Mouse (Mus musculus): Measurements from ENCODE around the gene Naa50. TPM values are rescaled to one million over a fixed set of nuclear protein-coding genes. Genes with fewer than 3 reads are reported as not detected.
A peak's percentile ranks its signal among the peaks of the same experiment; 100 is the strongest.

The Naa50 gene
- polyA plus RNA-seq (2016; fragmentation: Nextera tagmentation; extraction: Ambion mirVana): 121 and 130 TPM in 2 replicates

DNA sequence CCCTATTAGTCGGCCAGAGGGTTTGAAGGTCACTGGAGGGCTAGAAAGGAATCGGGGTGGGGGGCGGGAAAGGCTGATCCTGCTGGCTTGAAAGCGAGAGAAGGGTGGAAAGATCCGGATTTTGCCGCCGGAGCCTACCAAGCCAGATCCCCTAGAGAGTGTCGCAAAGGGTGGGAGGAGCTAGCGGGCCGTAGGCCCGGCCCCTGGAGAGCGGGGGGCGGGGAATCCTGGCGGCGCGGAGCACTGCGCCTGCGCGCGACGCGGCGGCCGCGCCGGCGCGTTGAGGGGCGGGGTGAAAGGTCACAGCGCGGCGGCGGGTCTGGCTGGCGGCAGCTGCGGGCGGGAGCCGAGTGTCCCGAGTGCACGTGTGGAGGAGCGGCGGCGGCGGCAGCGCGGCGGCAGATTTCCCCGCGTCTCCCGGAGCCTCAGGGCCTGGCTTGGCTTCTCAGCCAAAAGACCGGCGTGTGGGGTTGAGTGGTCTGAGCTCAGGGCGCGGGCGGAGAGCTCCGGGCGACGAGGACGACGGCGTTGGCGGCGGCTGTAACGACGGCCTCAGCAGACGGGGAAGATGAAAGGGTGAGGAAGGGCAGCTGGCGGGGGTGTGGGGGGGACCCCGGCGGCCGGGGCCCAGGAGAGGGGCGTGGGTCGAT, at the start of gene Naa50, which contains the start of gene Atp6v1a:
Naa50 (plus strand) TSS at position 295 of the 650 bp plus-strand sequence.
Atp6v1a (minus strand) TSS at position 170 of the 650 bp plus-strand sequence.
- H3K27ac ChIP-seq: peak within 1 kb of the TSS; percentile 97
- H3K27me3 ChIP-seq: no peaks in the 10 kb centered on the region
- peak within 1 kb of the TSS; percentile 94 for H3K4me2 ChIP-seq
- no peaks in the 10 kb centered on the region for H3K36me3 ChIP-seq
- peak within 1 kb of the TSS; percentile 90 for H3K9ac ChIP-seq (replicated peaks)
- peaks cover 13% of the 10 kb centered on the region for H3K4me1 ChIP-seq (replicated peaks)
- H3K9me3 ChIP-seq: no peaks in the 10 kb centered on the region
- ATAC-seq (ENCODE audit: insufficient number of reproducible peaks, insufficient read depth, low FRiP score, low TSS enrichment, low read depth): peak; percentile 86
- whole genome bisulfite sequencing: under 1% methylated on average over 71 of the region's 71 CpGs
- peak within 1 kb of the TSS; percentile 95 for H3K4me3 ChIP-seq (replicated peaks)

DNA sequence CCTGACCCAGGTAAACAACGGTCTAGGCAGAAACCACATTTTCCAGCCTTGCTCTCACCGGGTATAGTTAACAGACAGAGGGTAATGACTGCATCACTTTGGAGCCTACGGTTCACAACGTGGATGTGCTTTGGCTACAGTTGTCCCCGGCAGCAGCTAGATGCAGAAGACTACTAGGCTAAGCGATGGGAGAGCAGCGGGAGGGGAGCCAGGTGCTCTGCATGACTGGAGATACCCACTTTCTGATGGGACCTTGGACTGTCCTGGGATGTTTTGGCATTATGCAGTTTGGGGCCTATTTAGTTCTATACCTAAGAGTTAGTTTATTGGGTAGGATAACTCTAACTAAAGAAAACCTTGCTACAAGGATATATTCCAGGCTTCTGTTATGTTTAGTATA, 40.3 kb upstream of the Naa50 start:
- Histone ChIP-seq H3K9ac (replicated peaks) (no peak overlapping the region), H3K9me3 (no peaks in the 10 kb centered on the region), H3K4me3 (replicated peaks) (no peak overlapping the region), H3K27me3 (no peaks in the 10 kb centered on the region), H3K4me1 (replicated peaks) (no peaks in the 10 kb centered on the region), H3K27ac (no peak overlapping the region), H3K4me2 (no peak overlapping the region), H3K36me3 (peaks cover 84% of the 10 kb centered on the region)
- WGBS: 93% methylated on average over 7 of the region's 7 CpGs
- no peak for ATAC-seq (ENCODE audit: insufficient number of reproducible peaks, insufficient read depth, low FRiP score, low TSS enrichment, low read depth)

DNA sequence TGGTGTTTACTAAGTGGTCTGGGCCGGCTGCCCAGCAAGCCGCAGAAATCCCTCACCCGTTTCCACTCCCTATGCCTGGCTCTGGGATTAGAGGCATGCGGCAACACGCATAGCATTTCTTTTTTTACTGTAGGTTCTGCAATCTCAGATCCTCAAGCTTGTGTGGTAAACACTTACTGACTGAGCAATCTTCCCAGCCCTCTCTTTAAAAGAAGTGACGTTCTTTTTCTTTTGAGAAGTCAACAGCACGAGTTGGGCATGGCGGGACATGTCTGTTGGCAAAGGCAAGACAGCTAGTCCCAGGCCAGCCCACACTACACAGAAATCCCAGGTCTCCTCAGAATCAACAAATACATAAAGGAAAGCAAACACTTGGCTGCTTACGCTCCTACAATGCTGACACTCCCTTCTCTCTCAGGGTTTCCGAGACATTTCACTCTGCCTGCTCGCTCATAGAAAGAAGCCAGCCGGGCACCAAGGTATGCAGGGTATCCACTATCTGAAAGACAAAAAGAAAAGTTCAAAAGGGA, 38.4 kb upstream of the Naa50 start:
- no peak overlapping the region for H3K4me2 ChIP-seq
- no peak overlapping the region for H3K4me3 ChIP-seq (replicated peaks)
- H3K9me3 ChIP-seq: no peaks in the 10 kb centered on the region
- no peaks in the 10 kb centered on the region for H3K27me3 ChIP-seq
- no peak for ATAC-seq (ENCODE audit: insufficient number of reproducible peaks, insufficient read depth, low FRiP score, low TSS enrichment, low read depth)
- WGBS: 91% methylated on average over 12 of the region's 12 CpGs
- H3K36me3 ChIP-seq: peaks cover 72% of the 10 kb centered on the region
- H3K9ac ChIP-seq (replicated peaks): no peak overlapping the region
- H3K4me1 ChIP-seq (replicated peaks): no peaks in the 10 kb centered on the region
- H3K27ac ChIP-seq: no peak overlapping the region

DNA sequence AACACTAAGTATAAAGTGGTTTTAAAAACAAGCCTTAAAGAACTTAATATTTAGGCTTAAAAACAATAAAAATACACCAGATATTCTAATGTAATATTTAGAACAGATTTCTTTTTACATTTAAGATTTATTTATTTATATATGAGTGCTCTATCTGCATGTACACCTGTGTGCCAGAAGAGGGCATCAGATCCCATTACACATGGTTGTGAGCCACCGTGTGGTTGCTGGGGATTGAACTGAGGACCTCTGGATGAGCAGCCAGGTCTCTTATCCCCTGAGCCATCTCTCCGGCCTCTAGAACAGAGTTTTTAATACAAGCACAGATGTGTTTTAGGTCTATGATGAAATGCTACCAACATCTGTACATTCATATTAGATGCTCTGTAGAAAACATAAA, 36.7 kb upstream of the Naa50 start:
- Histone ChIP-seq H3K4me2 (no peak overlapping the region), H3K9me3 (no peaks in the 10 kb centered on the region), H3K27me3 (no peaks in the 10 kb centered on the region), H3K36me3 (peaks cover 73% of the 10 kb centered on the region), H3K4me1 (replicated peaks) (no peaks in the 10 kb centered on the region), H3K4me3 (replicated peaks) (no peak overlapping the region), H3K9ac (replicated peaks) (no peak overlapping the region), H3K27ac (no peak overlapping the region)
- no peak for ATAC-seq (ENCODE audit: insufficient number of reproducible peaks, insufficient read depth, low FRiP score, low TSS enrichment, low read depth)
- 95% methylated on average over 2 of the region's 2 CpGs for WGBS

DNA sequence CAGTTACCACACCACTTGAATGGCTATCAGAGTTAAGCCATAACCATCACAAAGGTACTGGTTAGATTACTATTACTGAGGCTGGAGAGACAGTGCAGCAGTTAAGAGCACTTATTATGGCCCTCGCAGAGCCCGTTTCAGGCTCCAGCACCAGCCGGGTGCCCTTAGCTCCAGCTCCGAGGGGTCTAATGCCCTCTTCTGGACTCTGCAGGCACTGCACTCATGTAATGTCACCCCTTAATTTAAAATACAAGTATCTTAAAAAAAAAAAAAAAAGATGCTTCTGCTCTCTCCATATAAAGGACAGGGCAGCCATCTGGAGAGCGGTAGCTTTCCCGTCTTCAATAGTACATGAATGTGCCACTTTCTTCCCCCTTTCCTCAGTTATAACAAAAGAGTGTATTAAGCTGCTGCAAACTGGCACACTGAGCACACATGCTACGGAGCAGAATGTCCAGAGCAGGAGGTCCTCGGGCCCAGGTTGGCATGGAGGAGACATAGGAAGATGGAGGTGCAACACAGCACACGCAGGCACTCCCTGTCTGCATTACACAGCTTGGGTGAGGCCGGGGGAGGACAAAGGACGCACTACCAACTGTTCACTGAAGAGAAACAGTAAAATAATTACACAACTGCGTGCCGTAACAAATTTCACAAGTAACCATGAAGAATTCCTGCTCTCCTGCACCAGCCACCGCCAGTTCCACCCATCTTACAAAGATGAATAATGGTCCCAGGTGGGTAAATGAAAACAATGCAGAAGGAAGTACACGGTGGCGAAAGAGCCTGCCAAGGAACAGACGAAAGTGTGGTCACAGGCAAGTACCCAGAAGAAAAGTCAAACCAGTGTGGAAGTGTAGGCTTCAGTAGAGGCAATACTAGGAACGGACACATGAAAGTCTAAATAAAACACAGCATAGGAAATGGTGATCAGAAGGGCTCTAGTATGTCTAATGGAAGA, 35.5 kb upstream of the Naa50 start:
- ATAC-seq (ENCODE audit: insufficient number of reproducible peaks, insufficient read depth, low FRiP score, low TSS enrichment, low read depth): no peak

DNA sequence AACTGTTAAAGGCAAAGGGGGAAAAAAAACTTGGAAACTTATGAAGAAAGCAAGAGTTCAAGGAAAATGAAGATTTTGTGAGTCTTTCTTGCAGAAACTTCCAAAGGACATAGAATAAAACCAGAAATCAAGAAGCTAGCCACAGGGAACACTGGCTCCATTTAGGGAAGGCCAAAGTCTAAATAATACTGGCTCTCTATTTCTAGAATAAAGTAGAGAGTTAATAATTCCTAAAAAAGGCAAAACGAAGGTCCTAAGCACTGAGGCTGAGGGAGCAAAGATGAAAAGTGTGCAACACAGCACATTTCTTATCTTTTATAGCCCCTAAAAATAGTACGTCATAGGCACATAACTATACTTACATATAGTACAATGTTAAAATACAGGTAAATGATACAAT, 34.4 kb upstream of the Naa50 start:
- 92% methylated on average over 2 of the region's 2 CpGs for WGBS
- Histone ChIP-seq H3K4me3 (replicated peaks) (no peak overlapping the region), H3K4me2 (no peak overlapping the region), H3K9me3 (no peaks in the 10 kb centered on the region), H3K4me1 (replicated peaks) (no peaks in the 10 kb centered on the region), H3K9ac (replicated peaks) (no peak overlapping the region), H3K27me3 (no peaks in the 10 kb centered on the region), H3K27ac (no peak overlapping the region), H3K36me3 (peaks cover 75% of the 10 kb centered on the region)
- no peak for ATAC-seq (ENCODE audit: insufficient number of reproducible peaks, insufficient read depth, low FRiP score, low TSS enrichment, low read depth)

More for the DNA sequence above, 35.5 kb upstream of the Naa50 start:
- no peaks in the 10 kb centered on the region for H3K4me1 ChIP-seq (replicated peaks)
- no peak overlapping the region for H3K4me2 ChIP-seq
- WGBS: 83% methylated on average over 18 of the region's 18 CpGs
- H3K27me3 ChIP-seq: no peaks in the 10 kb centered on the region
- no peak overlapping the region for H3K4me3 ChIP-seq (replicated peaks)
- no peak overlapping the region for H3K27ac ChIP-seq
- peaks cover 73% of the 10 kb centered on the region for H3K36me3 ChIP-seq
- H3K9ac ChIP-seq (replicated peaks): no peak overlapping the region
- no peaks in the 10 kb centered on the region for H3K9me3 ChIP-seq

DNA sequence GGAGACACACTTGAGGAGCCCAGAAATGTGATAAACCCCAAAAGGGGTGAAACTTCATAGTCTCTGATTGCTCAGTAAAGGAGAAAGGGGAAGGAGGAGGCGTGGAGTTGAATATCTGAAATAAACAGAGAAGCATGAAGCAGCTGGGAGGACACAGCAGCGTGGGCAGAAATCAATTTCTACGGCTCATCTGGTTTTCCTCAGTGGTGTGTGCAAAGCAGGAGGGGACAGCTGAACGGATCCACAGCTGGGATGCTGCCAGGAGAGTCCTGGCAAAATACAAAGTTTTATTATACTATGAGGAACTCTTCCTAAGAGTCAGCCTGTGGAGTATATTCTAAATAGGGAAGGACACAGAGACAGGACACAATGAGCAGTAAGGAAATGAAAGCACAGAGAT, 30.6 kb upstream of the Naa50 start:
- ATAC-seq (ENCODE audit: insufficient number of reproducible peaks, insufficient read depth, low FRiP score, low TSS enrichment, low read depth): no peak
- Histone ChIP-seq H3K9ac (replicated peaks) (no peak overlapping the region), H3K27me3 (no peaks in the 10 kb centered on the region), H3K9me3 (no peaks in the 10 kb centered on the region), H3K36me3 (peaks cover 60% of the 10 kb centered on the region), H3K4me3 (replicated peaks) (no peak overlapping the region), H3K27ac (no peak overlapping the region), H3K4me1 (replicated peaks) (no peaks in the 10 kb centered on the region), H3K4me2 (no peak overlapping the region)
- WGBS: 83% methylated on average over 4 of the region's 4 CpGs

DNA sequence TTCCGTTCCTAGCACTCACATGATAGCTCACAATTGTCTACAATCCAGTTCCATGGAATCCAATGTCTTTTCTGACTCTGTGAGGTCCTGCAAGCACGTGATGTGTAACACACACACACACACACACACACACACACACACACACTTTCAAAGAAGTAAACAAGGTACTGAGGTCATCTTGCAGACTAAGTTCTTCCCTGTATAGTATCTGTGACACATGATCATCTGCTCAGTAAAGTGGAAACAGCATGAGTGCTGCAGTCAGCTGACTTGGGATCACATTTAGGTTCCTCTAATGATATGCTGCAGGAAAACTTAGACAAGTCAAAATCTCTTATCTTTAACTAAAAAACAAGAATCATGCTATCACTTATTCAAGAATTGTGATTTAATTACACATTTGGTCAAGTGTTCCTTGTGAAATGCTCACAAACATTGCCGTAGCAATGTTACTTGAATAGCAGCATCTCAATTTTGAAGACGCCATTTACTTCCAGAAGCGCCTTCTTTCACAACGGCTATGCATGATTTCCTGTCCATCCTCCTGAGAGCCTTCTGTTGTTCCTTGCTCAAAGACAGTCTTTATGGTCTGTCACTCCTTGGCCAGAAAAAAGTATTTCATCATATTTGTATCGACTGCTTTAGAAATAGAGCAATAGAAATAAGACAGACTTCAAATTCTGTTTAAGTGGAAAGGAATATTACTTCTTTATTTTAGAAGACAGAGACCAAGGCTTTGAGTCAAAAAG, 19.7 kb upstream of the Naa50 start:
- no peak overlapping the region for H3K27ac ChIP-seq
- 89% methylated on average over 7 of the region's 7 CpGs for WGBS
- ATAC-seq (ENCODE audit: insufficient number of reproducible peaks, insufficient read depth, low FRiP score, low TSS enrichment, low read depth): no peak

DNA sequence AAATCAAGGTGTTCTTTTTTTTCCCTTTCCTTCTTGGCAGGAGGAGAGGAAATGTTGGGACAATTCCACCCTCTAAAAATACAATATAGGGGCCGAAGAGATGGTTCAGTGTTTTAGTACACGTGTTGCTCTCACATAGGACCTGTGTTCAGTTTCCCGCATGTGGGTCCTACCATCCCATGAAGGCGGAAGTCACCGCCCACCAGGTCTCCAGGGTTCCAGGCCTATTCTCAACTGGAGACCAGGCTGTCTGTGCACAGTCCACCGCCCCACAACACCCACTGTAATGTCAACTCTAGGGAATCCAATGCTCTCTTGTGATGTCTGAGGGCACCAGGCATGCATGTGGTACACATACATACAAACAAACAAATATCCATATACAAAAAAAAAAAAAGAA, 17.5 kb upstream of the Naa50 start:
- H3K36me3 ChIP-seq: no peaks in the 10 kb centered on the region
- H3K4me3 ChIP-seq (replicated peaks): no peak overlapping the region
- H3K27ac ChIP-seq: no peak overlapping the region
- H3K9ac ChIP-seq (replicated peaks): no peak overlapping the region
- no peaks in the 10 kb centered on the region for H3K9me3 ChIP-seq
- WGBS: 92% methylated on average over 6 of the region's 6 CpGs
- ATAC-seq (ENCODE audit: insufficient number of reproducible peaks, insufficient read depth, low FRiP score, low TSS enrichment, low read depth): no peak
- 0 out of 2 replicates have a peak, but pooled peaks cover 3% of the 10 kb centered on the region for H3K4me1 ChIP-seq (replicated peaks)
- no peaks in the 10 kb centered on the region for H3K27me3 ChIP-seq
- H3K4me2 ChIP-seq: no peak overlapping the region

More for the DNA sequence above, 19.7 kb upstream of the Naa50 start:
- Histone ChIP-seq H3K9me3 (no peaks in the 10 kb centered on the region), H3K27me3 (no peaks in the 10 kb centered on the region), H3K4me1 (replicated peaks) (no peaks in the 10 kb centered on the region), H3K4me2 (no peak overlapping the region), H3K4me3 (replicated peaks) (no peak overlapping the region), H3K9ac (replicated peaks) (no peak overlapping the region), H3K36me3 (peaks cover 10% of the 10 kb centered on the region)

DNA sequence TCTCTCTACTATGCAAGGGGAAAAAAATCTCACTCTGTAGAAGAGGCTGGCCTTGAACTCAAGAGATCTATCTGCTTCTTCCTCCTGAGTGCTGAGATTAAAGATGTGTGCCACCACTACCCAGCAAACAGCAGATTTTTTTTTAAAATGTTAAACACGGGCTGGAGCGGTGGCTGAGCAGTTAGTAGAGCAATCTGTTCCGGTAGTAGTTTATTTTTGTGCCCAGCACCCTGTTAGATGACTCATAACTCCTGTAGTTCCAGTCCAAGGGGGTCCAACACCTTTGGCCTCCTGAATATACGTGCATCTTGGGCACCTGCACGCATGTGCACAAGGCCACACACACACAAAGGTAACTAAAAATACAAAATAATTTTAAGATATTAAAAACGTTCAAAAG, 17.1 kb upstream of the Naa50 start:
- H3K27me3 ChIP-seq: no peaks in the 10 kb centered on the region

More for the DNA sequence above, 17.1 kb upstream of the Naa50 start:
- no peak overlapping the region for H3K9ac ChIP-seq (replicated peaks)
- H3K4me3 ChIP-seq (replicated peaks): no peak overlapping the region
- 86% methylated on average over 6 of the region's 6 CpGs for WGBS
- H3K9me3 ChIP-seq: no peaks in the 10 kb centered on the region
- 0 out of 2 replicates have a peak, but pooled peaks cover 3% of the 10 kb centered on the region for H3K4me1 ChIP-seq (replicated peaks)
- no peaks in the 10 kb centered on the region for H3K36me3 ChIP-seq
- ATAC-seq (ENCODE audit: insufficient number of reproducible peaks, insufficient read depth, low FRiP score, low TSS enrichment, low read depth): no peak
- no peak overlapping the region for H3K4me2 ChIP-seq
- H3K27ac ChIP-seq: no peak overlapping the region

Data from limb, embryonic 12.5 days (tissue).